Mouse (Mus musculus) neural tube, embryonic 11.5 days (tissue): ENCODE measurements around the gene Prss33. TPM values are rescaled to one million over a fixed set of nuclear protein-coding genes. Genes with fewer than 3 reads are reported as not detected.

Experiments
- ATAC-seq: fragments of 200-750 bp; cut with Nextera tagmentation; 2 replicates; pipeline ENCODE4 v1.8.0; 2017; ENCODE audit warnings: moderate number of reproducible peaks, mild to moderate bottlenecking, moderate TSS enrichment, moderate library complexity; ENCODE audit not compliant: insufficient read depth, low FRiP score, low TSS enrichment
- DNase-seq: peaks from one replicate; pipeline ENCODE4 v3.0.0-alpha.2; 2015; ENCODE audit warnings: low spot score
- H3K27ac ChIP-seq: fragments of 300-500 bp; sonication (generic); 2 replicates; pipeline ENCODE4 v1.5.1; 2014; ENCODE audit warnings: low read depth, mild to moderate bottlenecking, low read length
- H3K27me3 ChIP-seq: fragments of 300-500 bp; sonication (generic); 2 replicates; pipeline ENCODE4 v1.6.1; 2014; ENCODE audit warnings: mild to moderate bottlenecking, low read length, mixed read lengths; ENCODE audit not compliant: control insufficient read depth, insufficient read depth
- H3K36me3 ChIP-seq: fragments of 300-500 bp; sonication (generic); 2 replicates; pipeline ENCODE4 v1.6.1; 2014; ENCODE audit warnings: mild to moderate bottlenecking, low read length, moderate library complexity, mixed read lengths; ENCODE audit not compliant: control insufficient read depth, insufficient read depth
- H3K4me1 ChIP-seq: fragments of 300-500 bp; sonication (generic); 2 replicates; pipeline ENCODE4 v1.6.1; 2014; ENCODE audit warnings: low read length, mixed read lengths; ENCODE audit not compliant: control insufficient read depth, insufficient read depth
- H3K4me2 ChIP-seq: fragments of 300-500 bp; sonication (generic); 2 replicates; pipeline ENCODE4 v1.6.1; 2014; ENCODE audit warnings: low read depth, mild to moderate bottlenecking, moderate library complexity
- H3K4me3 ChIP-seq: fragments of 300-500 bp; sonication (generic); 2 replicates; pipeline ENCODE4 v1.5.1; 2014; ENCODE audit warnings: low read depth, low read length
- H3K9ac ChIP-seq: fragments of 300-500 bp; sonication (generic); 2 replicates; pipeline ENCODE4 v1.6.1; 2014; ENCODE audit warnings: mild to moderate bottlenecking, low read length
- H3K9me3 ChIP-seq: fragments of 300-500 bp; sonication (generic); 2 replicates; pipeline ENCODE4 v1.6.1; 2016; ENCODE audit warnings: low read length; ENCODE audit not compliant: control insufficient read depth
- WGBS: fragments of 180-500 bp; shearing (Covaris S2); extraction: QIAGEN DNeasy Blood & Tissue Kit; methylation state at CpG from one replicate; pipeline ENCODE4 v1.1.7; 2014; 5-methylcytosine and 5-hydroxymethylcytosine counted together
- microRNA-seq: library from miRNA; unstranded; fragments of <30 nt; microRNA quantifications from one replicate; pipeline ENCODE4, GENCODE M21; 2016
- polyA plus RNA-seq: library from polyadenylated mRNA; unstranded; fragments of >200 nt; fragmentation: Nextera tagmentation; extraction: Ambion mirVana; gene quantifications from 2 replicates; pipeline ENCODE4 v1.2.1, GENCODE M21; 2014

Gene Prss33
- polyA plus RNA-seq, 1 experiment from 2014 or later, result not detected

DNA sequence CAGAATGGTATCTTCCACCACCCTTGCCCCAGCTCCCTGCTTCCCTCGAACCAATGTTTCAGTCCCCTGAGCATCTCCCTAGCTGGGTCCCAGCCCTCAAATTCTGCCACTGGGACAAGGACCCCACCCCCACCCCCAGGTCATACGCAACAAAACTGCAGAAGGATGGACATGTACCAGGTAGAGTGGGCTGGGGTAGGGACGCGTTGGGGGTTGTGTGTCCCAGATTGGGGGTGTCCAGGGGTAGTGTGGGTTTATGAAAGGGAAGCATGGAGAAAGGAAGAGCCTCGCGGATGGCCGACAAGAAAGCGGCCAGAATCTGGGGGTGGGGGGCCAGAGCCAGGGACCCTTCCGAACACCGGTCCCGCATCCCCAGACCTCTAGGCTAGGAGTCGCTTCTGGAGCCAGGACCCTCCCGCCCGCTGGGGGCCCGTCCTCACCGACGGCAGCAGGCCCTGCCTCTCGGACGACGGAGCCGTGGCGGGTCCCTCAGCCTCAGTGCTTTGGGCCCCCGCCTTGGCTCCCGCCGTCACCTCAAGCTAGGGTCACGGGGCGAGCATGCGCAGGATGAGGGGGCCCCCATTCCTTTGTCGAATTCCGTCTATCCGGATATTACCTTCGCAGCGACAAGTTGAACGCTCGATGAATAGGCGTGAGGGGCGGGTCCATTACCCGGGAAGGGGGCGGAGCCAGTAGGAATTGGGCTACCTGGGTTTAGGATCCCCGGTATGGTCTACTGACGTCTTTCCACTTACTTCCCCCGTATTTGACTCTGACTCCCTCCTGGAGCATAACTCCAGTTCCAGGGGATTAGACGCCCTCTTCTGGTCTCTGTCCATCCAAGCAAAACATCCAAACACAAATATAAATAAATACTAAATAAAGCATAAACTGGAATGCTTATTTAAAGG lies 50.0 kb downstream of the Prss33 start, which contains the start of gene Flywch2:
Gene Flywch2, minus strand, starts transcription at position 521 of the 911 bp plus-strand sequence.
- H3K9ac ChIP-seq, result peak within 1 kb of the TSS; percentile 75
- H3K4me2 ChIP-seq, result peak within 1 kb of the TSS; percentile 59
- peak within 1 kb of the TSS; percentile 47 for H3K4me3 ChIP-seq
- H3K36me3 ChIP-seq, result no peaks in the 10 kb centered on the region
- H3K27ac ChIP-seq, result 0 out of 2 replicates have a peak within 1 kb of the TSS, but pooled peaks have one; percentile 56
- 2% methylated on average over 39 of the region's 43 CpGs for WGBS
- DNase-seq (peak; percentile 84), ATAC-seq (peak; percentile 71)
- H3K9me3 ChIP-seq, result no peaks in the 10 kb centered on the region
- H3K4me1 ChIP-seq, result peaks cover 5% of the 10 kb centered on the region; the same call in 1 of the 2 replicates
- H3K27me3 ChIP-seq, result no peaks in the 10 kb centered on the region

DNA sequence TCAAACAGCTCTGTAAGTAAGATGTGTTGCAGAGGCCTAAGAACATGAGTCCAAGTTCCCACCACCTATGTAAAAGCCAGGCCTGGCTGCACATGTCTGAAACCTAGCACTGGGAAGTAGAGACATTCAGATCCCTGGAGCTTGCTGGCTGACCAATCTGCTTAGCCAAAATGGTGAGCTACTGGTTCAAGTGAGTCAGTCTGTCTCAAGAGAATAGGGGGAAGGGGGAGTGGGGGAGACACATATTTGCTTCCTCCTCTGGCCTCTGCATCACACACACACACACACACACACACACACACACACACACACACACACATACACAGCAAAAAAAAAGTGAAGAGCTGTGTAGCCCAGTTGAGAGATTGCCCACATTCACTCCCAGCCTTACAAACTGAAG lies 52.5 kb downstream of the Prss33 start:
- Histone ChIP-seq H3K36me3 (no peaks in the 10 kb centered on the region; the same call in 1 of the 2 replicates), H3K4me1 (0 out of 2 replicates have a peak, but pooled peaks cover 3% of the 10 kb centered on the region), H3K27ac (no peak overlapping the region), H3K4me3 (no peak overlapping the region), H3K4me2 (no peak overlapping the region), H3K9ac (no peak overlapping the region), H3K9me3 (no peaks in the 10 kb centered on the region), H3K27me3 (no peaks in the 10 kb centered on the region)
- ATAC-seq (no peak), DNase-seq (no peak)

Small RNA genes lying within 50 kb of the gene (microRNA-seq; reads per million reads assigned to microRNA genes)
- 1.3 reads per million for gene Mir5125

Other genes starting within 250 kb of the Prss33 start
- 19.7 and 20.3 TPM in 2 replicates for gene Zfp13, start 236.6 kb downstream of the Prss33 start, polyA plus RNA-seq
- 0.91 TPM in 1 of 2 replicates, not detected in the other for gene Zscan10, start 235.2 kb downstream of the Prss33 start, polyA plus RNA-seq
- gene Mmp25, start 190.8 kb downstream of the Prss33 start, polyA plus RNA-seq, result 0.85 and 0.94 TPM in 2 replicates
- 0.54 TPM in 1 of 2 replicates, not detected in the other for gene Bicdl2, start 175.6 kb downstream of the Prss33 start, polyA plus RNA-seq
- gene Hcfc1r1, start 162.5 kb downstream of the Prss33 start, polyA plus RNA-seq, result 52.5 and 60.1 TPM in 2 replicates
- gene Thoc6, start 162.2 kb downstream of the Prss33 start, polyA plus RNA-seq, result 57.8 and 62.4 TPM in 2 replicates
- 2.3 and 3.6 TPM in 2 replicates for gene Tnfrsf12a, start 158.6 kb downstream of the Prss33 start, polyA plus RNA-seq
- gene Cldn6, start 156.8 kb downstream of the Prss33 start, polyA plus RNA-seq, result 8.7 and 11.1 TPM in 2 replicates
- gene Cldn9, start 152.0 kb downstream of the Prss33 start, polyA plus RNA-seq, result 1.3 and 1.9 TPM in 2 replicates
- gene 1520401A03Rik, start 113.3 kb downstream of the Prss33 start, polyA plus RNA-seq, result 0.25 and 0.58 TPM in 2 replicates
- gene Pkmyt1, start 109.7 kb downstream of the Prss33 start, polyA plus RNA-seq, result 37.2 and 44.5 TPM in 2 replicates
- 31.4 and 37.1 TPM in 2 replicates for gene Paqr4, start 95.2 kb downstream of the Prss33 start, polyA plus RNA-seq
- gene Kremen2, start 90.2 kb downstream of the Prss33 start, polyA plus RNA-seq, result 6.8 and 7.8 TPM in 2 replicates
- 173 and 197 TPM in 2 replicates for gene Flywch1, start 64.5 kb downstream of the Prss33 start, polyA plus RNA-seq
- 29.1 and 32.6 TPM in 2 replicates for gene Flywch2, start 50.0 kb downstream of the Prss33 start, polyA plus RNA-seq
- gene Srrm2, start 45.5 kb downstream of the Prss33 start, polyA plus RNA-seq, result 399 and 408 TPM in 2 replicates
- 1,025 and 1,061 TPM in 2 replicates for gene Elob, start 6.9 kb downstream of the Prss33 start, polyA plus RNA-seq
- not detected in 2 replicates for gene Prss32, start 7.8 kb upstream of the Prss33 start, polyA plus RNA-seq
- 1.3 and 1.8 TPM in 2 replicates for gene Prss41, start 8.1 kb upstream of the Prss33 start, polyA plus RNA-seq
- not detected in 2 replicates for gene Prss21, start 32.0 kb upstream of the Prss33 start, polyA plus RNA-seq
- gene Dcpp1, start 44.8 kb upstream of the Prss33 start, polyA plus RNA-seq, result not detected in 2 replicates
- not detected in 2 replicates for gene Dcpp2, start 44.8 kb upstream of the Prss33 start, polyA plus RNA-seq
- gene Dcpp3, start 81.4 kb upstream of the Prss33 start, polyA plus RNA-seq, result not detected in 2 replicates
- gene Sbp, start 105.6 kb upstream of the Prss33 start, polyA plus RNA-seq, result not detected in 2 replicates
- not detected in 2 replicates for gene Sbpl, start 119.2 kb upstream of the Prss33 start, polyA plus RNA-seq
- gene Prss30, start 144.5 kb upstream of the Prss33 start, polyA plus RNA-seq, result not detected in 2 replicates
- gene Prss22, start 162.0 kb upstream of the Prss33 start, polyA plus RNA-seq, result 0.17 TPM in 1 of 2 replicates, not detected in the other
- gene Prss27, start 202.1 kb upstream of the Prss33 start, polyA plus RNA-seq, result 0.37 TPM in 1 of 2 replicates, not detected in the other
- 87.6 and 94.5 TPM in 2 replicates for gene Kctd5, start 237.4 kb upstream of the Prss33 start, polyA plus RNA-seq